Mouse (Mus musculus): ENCODE data around the gene Gm12569. TPM values are rescaled to one million over a fixed set of nuclear protein-coding genes. Genes with fewer than 3 reads are reported as not detected.

Gene Gm12569
- polyA plus RNA-seq, 1 experiment from 2014 or later, result not detected

Other genes with a start within 250 kb of the Gm12569 start
- not detected in 2 replicates for gene Olfr1377, start 238.5 kb upstream of the Gm12569 start, polyA plus RNA-seq (2014; fragmentation: Nextera tagmentation; extraction: Ambion mirVana)
- gene Olfr51, start 216.9 kb upstream of the Gm12569 start, polyA plus RNA-seq (2014; fragmentation: Nextera tagmentation; extraction: Ambion mirVana), result not detected in 2 replicates
- not detected in 2 replicates for gene Olfr54, start 206.2 kb upstream of the Gm12569 start, polyA plus RNA-seq (2014; fragmentation: Nextera tagmentation; extraction: Ambion mirVana)
- gene Olfr1375, start 172.4 kb upstream of the Gm12569 start, polyA plus RNA-seq (2014; fragmentation: Nextera tagmentation; extraction: Ambion mirVana), result not detected in 2 replicates
- gene Zfp354a, start 161.2 kb upstream of the Gm12569 start, polyA plus RNA-seq (2014; fragmentation: Nextera tagmentation; extraction: Ambion mirVana), result 8.9 and 9.0 TPM in 2 replicates
- gene Clk4, start 41.3 kb downstream of the Gm12569 start, polyA plus RNA-seq (2014; fragmentation: Nextera tagmentation; extraction: Ambion mirVana), result 140 and 141 TPM in 2 replicates
- gene BC049762, start 42.6 kb downstream of the Gm12569 start, polyA plus RNA-seq (2014; fragmentation: Nextera tagmentation; extraction: Ambion mirVana), result 0.35 and 0.48 TPM in 2 replicates
- gene Col23a1, start 69.4 kb downstream of the Gm12569 start, polyA plus RNA-seq (2014; fragmentation: Nextera tagmentation; extraction: Ambion mirVana), result 21.6 and 23.2 TPM in 2 replicates

All from stomach, embryonic 14.5 days (tissue).